10 mouse cellular contexts compared by ENCODE assay signal in the genomic region with DNA sequence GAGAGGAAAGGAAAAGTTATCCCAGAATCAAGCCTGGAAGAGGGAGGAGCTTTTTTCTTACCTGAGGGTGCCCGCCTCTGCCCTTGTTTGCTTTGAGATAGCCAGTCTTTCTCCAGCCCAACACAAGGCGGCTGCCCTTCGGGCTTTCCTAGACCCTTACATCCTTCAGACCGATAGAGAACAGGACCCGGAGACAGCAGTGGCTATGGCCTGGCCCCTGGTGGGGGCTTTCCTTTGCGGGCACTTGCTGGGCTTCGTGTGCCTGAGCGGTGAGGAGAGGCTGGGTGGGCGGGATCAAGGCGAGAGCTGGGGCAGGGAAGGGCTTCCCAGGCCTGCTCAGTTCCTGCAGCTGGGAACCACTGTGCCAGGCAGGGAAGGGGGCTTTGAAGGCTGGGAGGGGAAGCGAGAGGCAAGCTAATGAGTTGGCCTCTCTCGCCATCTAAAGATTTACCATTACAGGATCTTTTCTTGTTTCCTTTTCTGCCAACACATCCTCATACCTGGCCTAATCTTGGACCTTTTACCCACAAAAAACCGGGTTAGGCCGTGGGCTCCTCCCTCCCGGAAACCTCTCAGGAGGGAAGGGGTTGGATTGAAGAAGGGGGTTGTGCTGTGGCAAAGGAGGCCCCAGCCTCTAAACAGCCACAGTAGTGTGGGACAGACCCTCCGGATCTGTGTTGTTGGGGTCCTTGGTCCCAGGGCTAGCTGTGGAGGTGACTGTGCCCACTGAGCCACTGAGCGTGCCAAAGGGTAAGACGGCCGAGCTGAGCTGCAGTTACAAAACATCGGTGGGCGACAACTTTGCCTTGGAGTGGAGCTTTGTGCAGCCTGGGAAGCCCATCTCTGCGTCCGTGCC. TPM values are rescaled to one million over a fixed set of nuclear protein-coding genes. Genes with fewer than 3 reads are reported as not detected.
DNase-seq lines count a peak whose midpoint lies in the region; ATAC-seq and TF ChIP-seq lines count a peak whose summit lies in the region.
"Had no signal": no experiment of that assay in that cellular context is flagged by ENCODE, and none has a peak within 500 bp of the region (broad histone marks: within the 10 kb centered on the region; RNA-seq: fewer than 3 reads in every experiment).

A gene (plus strand): TSS at position 86 of the 856 bp plus-strand sequence.

- no peak for TF ChIP-seq CTCF in intestine, postnatal 0 days (IDR thresholded peaks at IDR 0.05; ENCODE audit: low read depth)

- H3K9ac ChIP-seq in hindbrain, embryonic 14.5 days: no peak within 1 kb of the TSS
- H3K9ac ChIP-seq in hindbrain, embryonic 13.5 days: no peak within 1 kb of the TSS
- no peak within 1 kb of the TSS for H3K9ac ChIP-seq in intestine, postnatal 0 days (ENCODE audit: low read depth, low read length)
- H3K9ac ChIP-seq: forebrain, postnatal 0 days; liver, embryonic 15.5 days had no signal

- H3K36me3 ChIP-seq in hindbrain, embryonic 14.5 days (replicated peaks; ENCODE audit: control insufficient read depth, insufficient read depth): no peaks in the 10 kb centered on the region
- H3K36me3 ChIP-seq in hindbrain, embryonic 13.5 days: no peaks in the 10 kb centered on the region
- peaks cover 3% of the 10 kb centered on the region; the same call in 1 of the 2 replicates for H3K36me3 ChIP-seq in intestine, postnatal 0 days (ENCODE audit: control insufficient read depth, insufficient read depth)
- H3K36me3 ChIP-seq: liver, embryonic 15.5 days had no signal

- H3K27me3 ChIP-seq in hindbrain, embryonic 14.5 days (ENCODE audit: control insufficient read depth, insufficient read depth, low read length): peaks cover 16% of the 10 kb centered on the region; the same call in 1 of the 2 replicates
- H3K27me3 ChIP-seq in hindbrain, embryonic 13.5 days: peaks cover 45% of the 10 kb centered on the region
- no peaks in the 10 kb centered on the region for H3K27me3 ChIP-seq in intestine, postnatal 0 days (replicated peaks; ENCODE audit: control insufficient read depth, insufficient read depth, low read length)

- WGBS in hindbrain, embryonic 14.5 days: 49% methylated on average over 23 of the region's 23 CpGs
- 46% methylated on average over 23 of the region's 23 CpGs for whole genome bisulfite sequencing in hindbrain, embryonic 13.5 days
- WGBS in intestine, postnatal 0 days: 52% methylated on average over 23 of the region's 23 CpGs

- no peak for DNase-seq in hindbrain, embryonic 14.5 days (ENCODE audit: low spot score)
- DNase-seq in right cerebral cortex, postnatal 14 days: peak; percentile 32
- no peak for DNase-seq in right cerebral cortex, adult 18-20 months
- no peak for DNase-seq in spleen, postnatal 14 days (ENCODE audit: low spot score in 2 of 2)
- no peak for DNase-seq in adrenal gland, postnatal 36 days
- DNase-seq: forebrain, postnatal 0 days had no signal

- no peak within 1 kb of the TSS for H3K27ac ChIP-seq in hindbrain, embryonic 14.5 days
- H3K27ac ChIP-seq in hindbrain, embryonic 13.5 days: no peak within 1 kb of the TSS
- H3K27ac ChIP-seq in intestine, postnatal 0 days (ENCODE audit: low read depth, low read length): no peak within 1 kb of the TSS
- H3K27ac ChIP-seq: liver, embryonic 15.5 days had no signal

- H3K9me3 ChIP-seq in hindbrain, embryonic 14.5 days (ENCODE audit: control insufficient read depth, low read length): no peaks in the 10 kb centered on the region
- H3K9me3 ChIP-seq in hindbrain, embryonic 13.5 days: no peaks in the 10 kb centered on the region
- no peaks in the 10 kb centered on the region for H3K9me3 ChIP-seq in intestine, postnatal 0 days (ENCODE audit: control insufficient read depth)
- H3K9me3 ChIP-seq: liver, embryonic 15.5 days had no signal

- H3K4me2 ChIP-seq in hindbrain, embryonic 14.5 days (replicated peaks): no peak within 1 kb of the TSS
- H3K4me2 ChIP-seq in hindbrain, embryonic 13.5 days: no peak within 1 kb of the TSS
- peak within 1 kb of the TSS; percentile 43; the same call in 1 of the 2 replicates for H3K4me2 ChIP-seq in intestine, postnatal 0 days (replicated peaks; ENCODE audit: low read depth)
- H3K4me2 ChIP-seq: liver, embryonic 15.5 days had no signal

- H3K4me3 ChIP-seq in hindbrain, embryonic 14.5 days (replicated peaks; ENCODE audit: low read length): no peak within 1 kb of the TSS
- H3K4me3 ChIP-seq in hindbrain, embryonic 13.5 days: no peak within 1 kb of the TSS
- H3K4me3 ChIP-seq in intestine, postnatal 0 days (ENCODE audit: low read depth, low read length): no peak within 1 kb of the TSS
- H3K4me3 ChIP-seq: liver, embryonic 15.5 days had no signal

- peaks cover 3% of the 10 kb centered on the region; the same call in 1 of the 2 replicates for H3K4me1 ChIP-seq in hindbrain, embryonic 14.5 days (replicated peaks; ENCODE audit: control insufficient read depth, insufficient read depth, low read length)
- H3K4me1 ChIP-seq in hindbrain, embryonic 13.5 days (replicated peaks): peaks cover 7% of the 10 kb centered on the region; the same call in 1 of the 2 replicates
- H3K4me1 ChIP-seq in intestine, postnatal 0 days (replicated peaks; ENCODE audit: control insufficient read depth, insufficient read depth, low read length): no peaks in the 10 kb centered on the region

- ATAC-seq in hindbrain, embryonic 14.5 days (ENCODE audit: low FRiP score): 0 out of 2 replicates have a peak, but pooled peaks have one; percentile 14
- ATAC-seq in hindbrain, embryonic 13.5 days (ENCODE audit: low FRiP score): no peak
- no peak for ATAC-seq in intestine, postnatal 0 days
- ATAC-seq: forebrain, postnatal 0 days; inflammation-experienced regulatory T-cells, adult 6 months had no signal

RNA-seq across cellular contexts. Expression of the gene that starts here (rescaled TPM):
- polyA plus RNA-seq in hindbrain, embryonic 14.5 days (2014; fragmentation: Nextera tagmentation; extraction: Ambion mirVana): 0.42 and 1.1 TPM in 2 replicates
- 0.82 and 1.6 TPM in 2 replicates for polyA plus RNA-seq in hindbrain, embryonic 13.5 days (2015; fragmentation: Nextera tagmentation; extraction: Ambion mirVana)
- 6.1 and 10.3 TPM in 2 replicates for polyA plus RNA-seq in intestine, postnatal 0 days (2015; fragmentation: Nextera tagmentation; extraction: Ambion mirVana)
- 1 to 10 TPM; 1.1 to 5.7 TPM for total RNA-seq in adrenal gland, postnatal 36 days (2021)
